Mouse (Mus musculus) neural tube, embryonic 13.5 days (tissue): Measurements from ENCODE around the gene Usp8. TPM values are rescaled to one million over a fixed set of nuclear protein-coding genes. Genes with fewer than 3 reads are reported as not detected.

Experiments
- ATAC-seq: fragments of 200-750 bp; cut with Nextera tagmentation; 2 replicates; pipeline ENCODE4 v1.8.0; 2017; ENCODE audit warnings: low read depth, mild to moderate bottlenecking, moderate TSS enrichment, moderate library complexity
- H3K27ac ChIP-seq: fragments of 300-500 bp; sonication (generic); replicated peaks from 2 replicates; pipeline ENCODE4 v1.5.1; 2015; ENCODE audit warnings: moderate library complexity, mild to moderate bottlenecking, inconsistent platforms
- H3K27me3 ChIP-seq: fragments of 300-500 bp; sonication (generic); 2 replicates; pipeline ENCODE4 v1.6.1; 2015; ENCODE audit warnings: mild to moderate bottlenecking, inconsistent platforms
- H3K36me3 ChIP-seq: fragments of 300-500 bp; sonication (generic); 2 replicates; pipeline ENCODE4 v1.6.1; 2015; ENCODE audit warnings: mild to moderate bottlenecking, inconsistent platforms
- H3K4me1 ChIP-seq: fragments of 300-500 bp; sonication (generic); replicated peaks from 2 replicates; pipeline ENCODE4 v1.6.1; 2015; ENCODE audit warnings: inconsistent platforms
- H3K4me2 ChIP-seq: fragments of 300-500 bp; sonication (generic); 2 replicates; pipeline ENCODE4 v1.6.1; 2015; ENCODE audit warnings: inconsistent platforms, mild to moderate bottlenecking, moderate library complexity
- H3K4me3 ChIP-seq: fragments of 300-500 bp; sonication (generic); 2 replicates; pipeline ENCODE4 v1.5.1; 2015; ENCODE audit warnings: mild to moderate bottlenecking, inconsistent platforms
- H3K9ac ChIP-seq: fragments of 300-500 bp; sonication (generic); 2 replicates; pipeline ENCODE4 v1.6.1; 2015; ENCODE audit warnings: moderate library complexity, mild to moderate bottlenecking, inconsistent platforms
- H3K9me3 ChIP-seq: fragments of 300-500 bp; sonication (generic); 2 replicates; pipeline ENCODE4 v1.6.1; 2016; ENCODE audit warnings: inconsistent platforms
- WGBS: fragments of 180-500 bp; shearing (Covaris S2); methylation state at CpG from one replicate; pipeline ENCODE4 v1.1.7; 2015; 5-methylcytosine and 5-hydroxymethylcytosine counted together
- polyA plus RNA-seq: library from polyadenylated mRNA; unstranded; fragments of >200 nt; fragmentation: Nextera tagmentation; extraction: Ambion mirVana; gene quantifications from 2 replicates; pipeline ENCODE4 v1.2.1, GENCODE M21; 2015

Usp8 gene
- 31.5 and 35.7 TPM in 2 replicates for polyA plus RNA-seq

- Histone ChIP-seq H3K36me3 (no peaks in the 10 kb centered on the region), H3K9ac (peak within 1 kb of the TSS; percentile 93), H3K4me3 (peak within 1 kb of the TSS; percentile 83), H3K4me2 (peak within 1 kb of the TSS; percentile 74), H3K27ac (peak within 1 kb of the TSS; percentile 89), H3K4me1 (peaks cover 16% of the 10 kb centered on the region), H3K9me3 (no peaks in the 10 kb centered on the region), H3K27me3 (peaks cover 20% of the 10 kb centered on the region)
- WGBS: 2% methylated on average over 47 of the region's 47 CpGs
- peak; percentile 100 for ATAC-seq
These were observed at the start of gene Usp8 for GRCm38 (mm10) chr2:126706759-126707437. Gene Usp8 (plus strand): TSS chr2:126707328.

- ATAC-seq: no peak
- no peak overlapping the region for H3K9ac ChIP-seq
- H3K36me3 ChIP-seq: no peaks in the 10 kb centered on the region
- no peaks in the 10 kb centered on the region for H3K9me3 ChIP-seq
- no peaks in the 10 kb centered on the region for H3K4me1 ChIP-seq
- H3K27ac ChIP-seq: no peak overlapping the region
- H3K4me2 ChIP-seq: no peak overlapping the region
- H3K4me3 ChIP-seq: no peak overlapping the region
- H3K27me3 ChIP-seq: no peaks in the 10 kb centered on the region
- 63% methylated on average over 4 of the region's 4 CpGs for WGBS
These were observed 43.6 kb upstream of the Usp8 start for GRCm38 (mm10) chr2:126663481-126663880.

DNA sequence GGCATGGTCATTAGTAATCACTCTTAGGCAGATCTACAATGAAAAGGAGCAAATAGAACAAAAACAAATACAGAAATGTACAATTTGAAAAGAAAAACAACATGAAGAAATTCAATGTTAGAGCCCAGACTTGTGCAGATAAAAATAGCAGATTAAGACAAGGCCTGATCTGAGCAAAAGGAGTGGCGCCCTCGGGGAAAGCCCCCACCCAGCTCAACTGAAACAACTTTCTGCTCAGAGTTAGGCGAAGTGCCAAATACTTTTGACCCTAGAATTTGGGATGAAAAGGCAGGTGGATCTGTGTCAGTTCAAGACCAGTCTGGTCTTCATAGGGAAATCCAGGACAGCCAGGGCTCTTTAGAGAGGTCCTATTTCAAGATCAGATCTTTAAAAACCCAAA is 41.1 kb upstream of the Usp8 start:
- no peak for ATAC-seq
- no peak overlapping the region for H3K4me2 ChIP-seq
- WGBS: 91% methylated on average over 3 of the region's 3 CpGs

DNA sequence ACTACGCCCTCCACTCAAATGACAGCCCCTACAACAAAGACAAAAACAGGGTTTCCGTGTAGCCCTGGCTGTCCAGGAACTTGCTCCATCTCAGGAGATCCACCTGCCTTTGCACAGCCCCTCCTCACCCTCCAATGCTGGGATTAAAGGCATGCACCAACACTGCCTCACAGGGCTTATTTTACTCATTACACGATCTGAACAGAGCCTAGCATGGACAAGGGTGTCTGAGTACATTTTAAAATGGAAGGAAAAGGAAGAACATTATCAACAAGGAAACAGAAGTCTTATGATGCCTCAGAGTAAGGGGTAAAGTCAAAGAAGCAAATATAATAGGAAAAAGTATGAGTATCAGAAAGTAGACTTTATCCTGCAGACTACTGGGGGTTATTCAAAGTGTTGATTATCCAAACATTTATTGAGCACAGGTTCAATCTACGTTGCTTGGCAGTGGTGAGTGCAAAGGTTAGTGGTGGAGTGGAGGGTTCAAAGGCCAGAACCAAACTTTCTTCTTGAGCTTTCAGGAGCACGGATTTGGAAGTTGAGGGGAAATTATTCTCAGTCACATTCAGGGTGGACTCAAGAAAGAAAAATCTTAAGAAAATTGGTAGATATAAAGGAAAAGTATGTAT is 38.4 kb upstream of the Usp8 start:
- no peaks in the 10 kb centered on the region for H3K9me3 ChIP-seq
- H3K4me1 ChIP-seq: peaks cover 24% of the 10 kb centered on the region
- no peak for ATAC-seq
- H3K36me3 ChIP-seq: no peaks in the 10 kb centered on the region
- no peak overlapping the region for H3K27ac ChIP-seq
- no peak overlapping the region for H3K4me3 ChIP-seq
- H3K4me2 ChIP-seq: no peak overlapping the region
- no peak overlapping the region for H3K9ac ChIP-seq
- WGBS: 92% methylated on average over 5 of the region's 5 CpGs
- H3K27me3 ChIP-seq: no peaks in the 10 kb centered on the region

More for the DNA sequence above, 41.1 kb upstream of the Usp8 start:
- H3K4me1 ChIP-seq: no peaks in the 10 kb centered on the region
- H3K27ac ChIP-seq: no peak overlapping the region
- no peaks in the 10 kb centered on the region for H3K27me3 ChIP-seq
- H3K4me3 ChIP-seq: no peak overlapping the region
- H3K36me3 ChIP-seq: no peaks in the 10 kb centered on the region
- no peak overlapping the region for H3K9ac ChIP-seq
- H3K9me3 ChIP-seq: no peaks in the 10 kb centered on the region

DNA sequence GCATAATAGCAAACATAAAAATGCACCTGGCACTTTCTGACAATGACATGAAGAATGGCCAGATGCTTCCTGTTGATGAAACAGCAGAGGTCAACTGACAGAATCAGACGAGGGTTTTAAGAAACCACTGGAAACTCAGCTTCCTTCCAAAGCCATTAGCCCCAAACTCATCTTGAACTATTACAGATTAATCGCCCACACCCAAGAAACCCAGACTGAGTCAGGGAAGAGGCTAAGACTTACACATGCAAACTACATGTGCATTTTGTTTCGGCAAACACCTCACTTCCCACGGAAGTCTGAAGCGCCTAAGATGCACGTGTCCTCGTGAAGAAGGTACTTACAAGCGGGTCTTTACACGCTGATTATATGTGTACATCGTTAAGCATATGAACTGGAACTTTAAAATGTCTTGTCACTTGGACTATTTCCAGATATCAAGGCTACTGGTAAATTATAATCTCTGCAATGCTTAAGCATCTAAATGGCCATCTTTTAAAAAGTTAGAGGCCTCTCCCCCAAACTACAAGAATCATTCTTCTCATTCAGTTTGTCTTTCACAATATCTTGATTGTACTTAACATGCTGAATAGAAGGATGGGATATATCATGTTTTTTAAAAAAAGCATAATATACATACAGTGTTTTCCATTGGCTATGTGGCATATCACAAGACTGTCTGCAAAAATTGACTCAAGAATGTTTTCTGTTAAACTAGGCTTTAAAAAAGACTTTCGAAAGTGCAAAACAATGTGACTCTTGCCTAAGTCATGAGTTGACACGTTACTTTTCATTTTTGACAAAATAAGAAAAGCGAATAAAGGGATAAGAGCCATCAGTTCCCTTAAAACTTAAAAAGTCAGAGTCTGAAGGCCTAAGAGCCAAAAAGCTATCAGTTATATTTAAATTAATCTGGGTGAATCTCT is 33.5 kb upstream of the Usp8 start:
- peak overlapping the region; percentile 90 for H3K4me2 ChIP-seq
- peaks cover 5% of the 10 kb centered on the region; the same call in 1 of the 2 replicates for H3K36me3 ChIP-seq
- H3K27ac ChIP-seq: peak overlapping the region; percentile 100; the same call in 1 of the 2 replicates
- no peaks in the 10 kb centered on the region for H3K9me3 ChIP-seq
- no peaks in the 10 kb centered on the region for H3K27me3 ChIP-seq
- no peak for ATAC-seq
- WGBS: 69% methylated on average over 13 of the region's 13 CpGs
- H3K4me3 ChIP-seq: peak overlapping the region; percentile 99
- peaks cover 46% of the 10 kb centered on the region for H3K4me1 ChIP-seq
- peak overlapping the region; percentile 99 for H3K9ac ChIP-seq

DNA sequence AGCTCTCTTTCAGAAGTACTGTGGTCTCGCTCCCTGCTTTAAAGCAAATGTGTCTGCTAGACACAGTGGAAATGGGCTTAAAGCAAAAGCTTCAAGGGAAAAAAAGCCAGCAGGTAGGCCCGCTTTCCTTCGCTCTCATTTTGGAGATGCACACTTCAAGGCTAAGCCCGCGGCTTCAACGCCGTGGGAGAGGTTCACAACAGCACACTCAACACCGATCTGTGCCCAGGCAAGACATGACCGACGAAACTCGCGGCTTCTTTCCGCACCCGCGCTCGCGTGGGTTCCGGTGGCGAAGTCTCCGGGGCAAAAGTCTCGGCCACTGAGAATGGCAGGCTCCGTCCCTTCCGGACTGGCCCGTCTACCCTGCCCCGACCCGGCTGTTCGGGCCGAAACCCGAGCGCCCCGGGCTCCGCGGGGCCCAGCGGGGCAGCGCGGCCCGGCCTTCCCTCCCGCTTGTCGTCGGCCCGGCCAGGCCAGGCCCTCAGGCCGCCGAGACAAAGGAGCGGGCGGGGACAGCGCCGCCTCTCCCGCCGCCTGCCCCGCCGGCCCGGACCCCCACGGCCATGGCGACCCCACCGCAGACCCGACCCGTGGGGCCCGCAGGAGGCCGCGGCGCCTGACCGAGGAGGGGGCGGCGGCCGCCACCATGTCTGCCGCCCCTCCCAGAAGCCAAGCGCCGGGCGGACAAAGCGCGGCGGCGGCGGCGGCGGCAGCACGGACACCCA is 32.5 kb upstream of the Usp8 start:
- WGBS: 2% methylated on average over 76 of the region's 77 CpGs
- peak; percentile 54 for ATAC-seq

DNA sequence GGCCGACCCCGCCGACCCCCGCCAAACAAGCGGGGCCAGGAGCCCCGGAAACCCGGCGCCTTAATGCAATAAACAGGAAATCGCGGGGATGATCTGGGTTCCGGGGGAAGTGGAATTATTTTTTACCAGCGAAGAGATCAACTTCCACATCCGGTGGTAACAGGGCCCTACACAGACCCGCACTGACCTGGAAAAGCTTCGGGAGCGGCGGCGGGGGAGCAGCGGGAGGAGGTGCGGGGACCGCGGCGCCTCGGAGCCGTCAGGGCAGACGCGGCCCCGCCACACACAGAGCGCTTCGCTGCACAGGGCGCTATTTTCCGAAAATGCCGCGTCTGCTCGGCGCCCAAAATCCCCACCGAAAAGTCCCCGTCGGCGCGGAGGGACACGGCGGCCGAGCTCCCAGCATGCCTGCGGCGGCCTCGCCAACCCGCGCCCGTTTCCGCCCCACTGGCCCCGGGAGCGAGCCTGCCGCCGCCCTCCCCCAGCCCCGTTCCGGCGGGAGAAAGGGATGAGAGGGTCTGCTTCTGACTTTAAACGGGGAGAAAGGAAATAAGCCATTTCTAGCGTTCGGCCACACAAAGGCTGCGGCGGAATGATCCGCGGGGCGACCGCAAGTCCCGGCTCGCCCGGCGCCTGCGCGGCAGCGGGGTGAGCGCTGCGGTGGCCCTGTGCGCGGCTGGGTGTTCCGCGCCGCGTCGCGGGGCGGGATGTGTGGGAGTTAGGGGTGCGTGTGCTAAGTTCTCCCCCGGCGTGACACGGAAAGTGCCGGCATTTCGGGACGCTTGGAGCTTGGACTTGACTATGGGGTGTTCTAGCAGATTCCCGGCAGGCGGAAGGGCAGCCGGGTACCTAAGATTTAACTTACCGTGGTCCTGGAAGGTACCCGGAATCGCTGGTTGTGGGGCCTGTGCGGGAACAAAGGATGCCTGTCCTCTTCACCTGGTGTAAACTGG is 31.7 kb upstream of the Usp8 start:
- Histone ChIP-seq H3K9me3 (peaks cover 3% of the 10 kb centered on the region; the same call in 1 of the 2 replicates), H3K9ac (peak overlapping the region; percentile 99), H3K4me1 (peaks cover 46% of the 10 kb centered on the region), H3K4me3 (peak overlapping the region; percentile 99), H3K4me2 (peak overlapping the region; percentile 90), H3K27me3 (no peaks in the 10 kb centered on the region), H3K27ac (peak overlapping the region; percentile 100), H3K36me3 (peaks cover 12% of the 10 kb centered on the region)
- WGBS: under 1% methylated on average over 98 of the region's 99 CpGs
- peak; percentile 94 for ATAC-seq

More for the DNA sequence above, 32.5 kb upstream of the Usp8 start:
- Histone ChIP-seq H3K4me2 (peak overlapping the region; percentile 90), H3K36me3 (peaks cover 9% of the 10 kb centered on the region; the same call in 1 of the 2 replicates), H3K4me3 (peak overlapping the region; percentile 99), H3K27ac (peak overlapping the region; percentile 100), H3K27me3 (no peaks in the 10 kb centered on the region), H3K4me1 (peaks cover 46% of the 10 kb centered on the region), H3K9me3 (no peaks in the 10 kb centered on the region), H3K9ac (peak overlapping the region; percentile 99)

GRCm38 (mm10) chr2:126676122-126676515 is 31.0 kb upstream of the Usp8 start, which contains the start of gene Gabpb1:
Gene Gabpb1 (minus strand): TSS chr2:126676337.
- peaks cover 46% of the 10 kb centered on the region for H3K4me1 ChIP-seq
- H3K9ac ChIP-seq: peak within 1 kb of the TSS; percentile 99
- H3K36me3 ChIP-seq: peaks cover 13% of the 10 kb centered on the region
- H3K4me3 ChIP-seq: peak within 1 kb of the TSS; percentile 99
- 25% methylated on average over 12 of the region's 12 CpGs for WGBS
- no peaks in the 10 kb centered on the region for H3K27me3 ChIP-seq
- peaks cover 8% of the 10 kb centered on the region; the same call in 1 of the 2 replicates for H3K9me3 ChIP-seq
- ATAC-seq: no peak
- H3K27ac ChIP-seq: peak within 1 kb of the TSS; percentile 100
- H3K4me2 ChIP-seq: peak within 1 kb of the TSS; percentile 90

GRCm38 (mm10) chr2:126677366-126677765 is 29.8 kb upstream of the Usp8 start:
- Histone ChIP-seq H3K27ac (no peak overlapping the region), H3K4me3 (no peak overlapping the region), H3K4me2 (no peak overlapping the region), H3K36me3 (peaks cover 20% of the 10 kb centered on the region), H3K9me3 (peaks cover 8% of the 10 kb centered on the region; the same call in 1 of the 2 replicates), H3K9ac (no peak overlapping the region), H3K27me3 (no peaks in the 10 kb centered on the region), H3K4me1 (peaks cover 35% of the 10 kb centered on the region)
- no peak for ATAC-seq
- 92% methylated on average over 1 of the region's 1 CpGs for WGBS

- no peaks in the 10 kb centered on the region for H3K27me3 ChIP-seq
- ATAC-seq: no peak
- 79% methylated on average over 2 of the region's 2 CpGs for WGBS
These were observed 24.8 kb upstream of the Usp8 start for GRCm38 (mm10) chr2:126682333-126682732.

More at GRCm38 (mm10) chr2:126682333-126682732, 24.8 kb upstream of the Usp8 start:
- Histone ChIP-seq H3K4me2 (no peak overlapping the region), H3K9me3 (peaks cover 8% of the 10 kb centered on the region; the same call in 1 of the 2 replicates), H3K27ac (no peak overlapping the region), H3K4me1 (peaks cover 3% of the 10 kb centered on the region), H3K36me3 (peaks cover 34% of the 10 kb centered on the region), H3K4me3 (no peak overlapping the region), H3K9ac (no peak overlapping the region)
